Comparison of ENCODE assay signal across 8 mouse cellular contexts in the genomic region with DNA sequence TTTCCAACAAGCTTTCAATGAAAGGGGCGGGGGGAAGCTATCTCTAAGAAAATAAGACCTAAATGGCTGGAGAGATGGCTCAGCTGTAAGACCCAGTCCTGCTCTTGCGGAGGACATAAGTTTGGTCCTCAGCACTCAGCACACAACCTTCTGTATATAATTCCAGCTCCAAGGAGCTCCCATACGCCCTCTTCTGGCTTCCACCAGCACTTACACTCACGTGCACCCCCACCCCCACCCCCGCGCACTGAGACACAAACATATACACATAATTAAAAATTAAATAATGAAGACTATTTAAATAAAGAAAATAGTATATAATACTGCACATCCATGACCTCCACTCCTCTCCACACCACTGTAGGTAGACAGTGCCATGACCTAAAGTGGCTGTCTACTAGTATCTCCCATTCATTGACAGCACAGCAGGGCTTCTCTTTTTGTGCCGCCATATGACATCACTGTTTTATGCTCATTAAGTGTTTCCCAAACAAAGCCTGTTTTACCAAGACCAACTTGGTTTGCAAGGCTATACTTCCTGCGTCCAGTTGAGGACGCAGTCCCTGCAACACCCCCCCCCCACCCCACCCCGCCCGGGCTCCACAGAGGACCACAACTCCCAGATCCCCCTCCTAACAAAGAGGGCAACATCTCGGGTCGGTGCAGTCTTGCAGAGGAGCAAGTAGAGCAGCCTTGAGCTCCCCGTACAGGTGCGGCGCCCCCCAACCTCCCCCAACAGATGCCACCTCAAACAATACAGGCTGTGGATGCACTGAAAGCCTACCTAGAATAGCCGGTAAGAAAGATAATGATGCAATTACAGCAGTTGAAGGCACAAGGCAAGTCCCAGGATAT. TPM values are rescaled to one million over a fixed set of nuclear protein-coding genes. Genes with fewer than 3 reads are reported as not detected.
DNase-seq lines count a peak whose midpoint lies in the region; ATAC-seq and TF ChIP-seq lines count a peak whose summit lies in the region.

No protein-coding gene starts in this region.

- POLR2A ChIA-PET in Patski (lab: Charles Lee) = interaction anchor here (0.5 to 0.8 kb wide), 3 partner anchors 10 to 370 kb away, joined by 3 to 4 read pairs (median 3); no protein-coding TSS in a partner anchor

- H3K9ac ChIP-seq in heart, embryonic 14.5 days (ENCODE audit: low read length) = peak overlapping the region; percentile 79
- H3K9ac ChIP-seq in hindbrain, embryonic 13.5 days = peak overlapping the region; percentile 72
- peak overlapping the region; percentile 69 for H3K9ac ChIP-seq in midbrain, embryonic 12.5 days (replicated peaks)

- H3K36me3 ChIP-seq in heart, embryonic 14.5 days (ENCODE audit: control insufficient read depth, insufficient read depth, low read length) = 0 out of 2 replicates have a peak, but pooled peaks cover 2% of the 10 kb centered on the region
- H3K36me3 ChIP-seq in hindbrain, embryonic 13.5 days = peaks cover 9% of the 10 kb centered on the region
- peaks cover 10% of the 10 kb centered on the region; the same call in 1 of the 2 replicates for H3K36me3 ChIP-seq in midbrain, embryonic 12.5 days

- peaks cover 3 to 5% of the 10 kb centered on the region in 2 experiments; a peak in 2 of 4 replicates for H3K4me1 ChIP-seq in heart, embryonic 14.5 days (ENCODE audit: control insufficient read depth in 2 of 2, insufficient read depth in 2 of 2, low read length in 2 of 2)
- peaks cover 33% of the 10 kb centered on the region for H3K4me1 ChIP-seq in hindbrain, embryonic 13.5 days (replicated peaks)
- peaks cover 9% of the 10 kb centered on the region for H3K4me1 ChIP-seq in midbrain, embryonic 12.5 days

- WGBS in heart, embryonic 14.5 days = 26% methylated on average over 17 of the region's 17 CpGs
- 23% methylated on average over 17 of the region's 17 CpGs for whole genome bisulfite sequencing in hindbrain, embryonic 13.5 days
- 24% methylated on average over 17 of the region's 17 CpGs for WGBS in midbrain, embryonic 12.5 days

- intact Hi-C loops in heart, postnatal 10 days (cut with DNase I) = no loop called here

- no peaks in the 10 kb centered on the region for H3K9me3 ChIP-seq in heart, embryonic 14.5 days (ENCODE audit: control insufficient read depth, low read length)
- H3K9me3 ChIP-seq in hindbrain, embryonic 13.5 days = no peaks in the 10 kb centered on the region
- no peaks in the 10 kb centered on the region for H3K9me3 ChIP-seq in midbrain, embryonic 12.5 days

- TF ChIP-seq CTCF in Patski (IDR thresholded peaks at IDR 0.05) = no peak

- CTCF ChIA-PET in Patski (lab: Charles Lee) = interaction anchor here (0.8 to 1.3 kb wide), 3 partner anchors 14 to 101 kb away, joined by 3 to 4 read pairs (median 3); no protein-coding TSS in a partner anchor

- in situ Hi-C loops in Patski (cut with MboI; ENCODE audit: low pct_unique_long_range_greater_than_20kb) = loop anchor here (25.0 kb wide), 1 partner anchor 698 kb away; no protein-coding TSS in a partner anchor

- peak overlapping the region; percentile 91 for H3K4me2 ChIP-seq in heart, embryonic 14.5 days (ENCODE audit: low read length)
- H3K4me2 ChIP-seq in hindbrain, embryonic 13.5 days = peak overlapping the region; percentile 53
- peak overlapping the region; percentile 76 for H3K4me2 ChIP-seq in midbrain, embryonic 12.5 days (replicated peaks)

- no peaks in the 10 kb centered on the region for H3K27me3 ChIP-seq in heart, embryonic 14.5 days (ENCODE audit: control insufficient read depth, insufficient read depth, low read length)
- H3K27me3 ChIP-seq in Patski = no peaks in the 10 kb centered on the region
- peaks cover 9% of the 10 kb centered on the region for H3K27me3 ChIP-seq in hindbrain, embryonic 13.5 days
- H3K27me3 ChIP-seq in midbrain, embryonic 12.5 days = peaks cover 5% of the 10 kb centered on the region; the same call in 1 of the 2 replicates

- H3K27ac ChIP-seq in heart, embryonic 14.5 days (replicated peaks in 1 of 2; ENCODE audit: control insufficient read depth in 1 of 2, insufficient read depth in 1 of 2, low read depth in 2 of 2, low read length in 2 of 2) = peak overlapping the region in 1 of 2 experiments; percentile 25; a peak in 1 of 4 replicates
- H3K27ac ChIP-seq in hindbrain, embryonic 13.5 days = peak overlapping the region; percentile 88
- peak overlapping the region; percentile 85 for H3K27ac ChIP-seq in midbrain, embryonic 12.5 days (replicated peaks)

- peak overlapping the region; percentile 63 to 67 for H3K4me3 ChIP-seq in heart, embryonic 14.5 days (ENCODE audit: control insufficient read depth in 1 of 2, insufficient read depth in 1 of 2, low read depth in 1 of 2, low read length in 2 of 2)
- H3K4me3 ChIP-seq in hindbrain, embryonic 13.5 days = peak overlapping the region; percentile 49
- peak overlapping the region; percentile 67 for H3K4me3 ChIP-seq in midbrain, embryonic 12.5 days

- DNase-seq in heart, postnatal 10 days = no peak
- no peak for DNase-seq in Patski (ENCODE audit: low read depth, low spot score)
- no peak for DNase-seq in frontal cortex, adult 2 months (ENCODE audit: extremely low spot score in 1 of 2, low spot score in 1 of 2)
- no peak for DNase-seq in kidney, adult 8-10 months
- DNase-seq in spleen, postnatal 4 days (ENCODE audit: low spot score in 2 of 2) = no peak

- no peak for ATAC-seq in heart, embryonic 14.5 days (ENCODE audit: insufficient number of reproducible peaks, insufficient read depth, low FRiP score, low read depth)
- peak; percentile 30 for ATAC-seq in Patski
- peak; percentile 89 for ATAC-seq in hindbrain, embryonic 13.5 days (ENCODE audit: low FRiP score)
- peak; percentile 88 for ATAC-seq in midbrain, embryonic 12.5 days (ENCODE audit: low FRiP score, low read depth)

RNA-seq across cellular contexts. Expression of a gene that starts 0.5 kb away (rescaled TPM):
- polyA plus RNA-seq in heart, embryonic 14.5 days (2014; fragmentation: Nextera tagmentation; extraction: Ambion mirVana) = 17.6 and 17.8 TPM in 2 replicates
- 10 to 100 TPM; 36.9 to 37.0 TPM for total RNA-seq in heart, postnatal 10 days (2021)
- polyA plus RNA-seq in Patski (2021) = 28.2 TPM
- polyA plus RNA-seq in hindbrain, embryonic 13.5 days (2015; fragmentation: Nextera tagmentation; extraction: Ambion mirVana) = 112 and 113 TPM in 2 replicates
- 63.2 and 65.9 TPM in 2 replicates for polyA plus RNA-seq in midbrain, embryonic 12.5 days (2016; fragmentation: Nextera tagmentation; extraction: Ambion mirVana)
- polyA plus RNA-seq in frontal cortex, adult 2 months (2012; rRNA removed) = 51.6 and 52.9 TPM in 2 replicates

RNA-seq across cellular contexts. Expression of a gene that starts 16.5 kb away (rescaled TPM):
- polyA plus RNA-seq in heart, embryonic 14.5 days (2014; fragmentation: Nextera tagmentation; extraction: Ambion mirVana) = 34.9 and 37.2 TPM in 2 replicates
- total RNA-seq in heart, postnatal 10 days (2021) = 10 to 100 TPM; 19.4 to 19.7 TPM
- polyA plus RNA-seq in Patski (2021) = 0.15 TPM
- polyA plus RNA-seq in hindbrain, embryonic 13.5 days (2015; fragmentation: Nextera tagmentation; extraction: Ambion mirVana) = 0.63 and 1.5 TPM in 2 replicates
- 1.9 TPM in 2 replicates for polyA plus RNA-seq in midbrain, embryonic 12.5 days (2016; fragmentation: Nextera tagmentation; extraction: Ambion mirVana)
- polyA plus RNA-seq in frontal cortex, adult 2 months (2012; rRNA removed) = 0.30 and 0.59 TPM in 2 replicates

RNA-seq across cellular contexts. Expression of a gene that starts 45.8 kb away (rescaled TPM):
- polyA plus RNA-seq in heart, embryonic 14.5 days (2014; fragmentation: Nextera tagmentation; extraction: Ambion mirVana) = 53.0 and 53.3 TPM in 2 replicates
- total RNA-seq in heart, postnatal 10 days (2021) = 100 to 1,000 TPM; 162 to 168 TPM
- 126 TPM for polyA plus RNA-seq in Patski (2021)
- polyA plus RNA-seq in hindbrain, embryonic 13.5 days (2015; fragmentation: Nextera tagmentation; extraction: Ambion mirVana) = 27.8 and 29.5 TPM in 2 replicates
- polyA plus RNA-seq in midbrain, embryonic 12.5 days (2016; fragmentation: Nextera tagmentation; extraction: Ambion mirVana) = 43.1 and 43.6 TPM in 2 replicates
- 231 and 243 TPM in 2 replicates for polyA plus RNA-seq in frontal cortex, adult 2 months (2012; rRNA removed)

RNA-seq across cellular contexts. Expression of a gene that starts 53.2 kb away (rescaled TPM):
- polyA plus RNA-seq in heart, embryonic 14.5 days (2014; fragmentation: Nextera tagmentation; extraction: Ambion mirVana) = 191 TPM in 2 replicates
- 10 to 100 TPM; 81.5 to 89.5 TPM for total RNA-seq in heart, postnatal 10 days (2021)
- polyA plus RNA-seq in Patski (2021) = 226 TPM
- 12.8 and 13.1 TPM in 2 replicates for polyA plus RNA-seq in hindbrain, embryonic 13.5 days (2015; fragmentation: Nextera tagmentation; extraction: Ambion mirVana)
- 13.5 and 22.0 TPM in 2 replicates for polyA plus RNA-seq in midbrain, embryonic 12.5 days (2016; fragmentation: Nextera tagmentation; extraction: Ambion mirVana)
- polyA plus RNA-seq in frontal cortex, adult 2 months (2012; rRNA removed) = 10.9 and 11.3 TPM in 2 replicates

RNA-seq across cellular contexts. Expression of a gene that starts 53.4 kb away (rescaled TPM):
- polyA plus RNA-seq in heart, embryonic 14.5 days (2014; fragmentation: Nextera tagmentation; extraction: Ambion mirVana) = 33.0 and 33.4 TPM in 2 replicates
- total RNA-seq in heart, postnatal 10 days (2021) = 10 to 100 TPM; 31.9 to 34.1 TPM
- 26.7 TPM for polyA plus RNA-seq in Patski (2021)
- 33.0 and 34.4 TPM in 2 replicates for polyA plus RNA-seq in hindbrain, embryonic 13.5 days (2015; fragmentation: Nextera tagmentation; extraction: Ambion mirVana)
- 40.6 and 45.3 TPM in 2 replicates for polyA plus RNA-seq in midbrain, embryonic 12.5 days (2016; fragmentation: Nextera tagmentation; extraction: Ambion mirVana)
- polyA plus RNA-seq in frontal cortex, adult 2 months (2012; rRNA removed) = 23.9 and 29.6 TPM in 2 replicates

Comparison
In these comparisons a context has a peak if more than half of its experiments do, and no peak if none do; other contexts are left out.
1. RNA of a gene that starts 16.5 kb away (polyA plus RNA-seq): 34.9 to 37.2 TPM in heart, embryonic 14.5 days; 1.9 TPM in midbrain, embryonic 12.5 days, 0.63 to 1.5 TPM in hindbrain, embryonic 13.5 days, 0.30 to 0.59 TPM in frontal cortex, adult 2 months and 0.15 TPM in Patski (single experiment); every median in the first group is over 10 times any median in the second.
2. Peak in every context shown above with its lines, with median percentiles within 50 percentile points of each other: H3K4me2 ChIP-seq, H3K4me3 ChIP-seq and H3K9ac ChIP-seq.